Mouse (Mus musculus): Measurements from ENCODE around the gene Auts2. TPM values are rescaled to one million over a fixed set of nuclear protein-coding genes. Genes with fewer than 3 reads are reported as not detected.

The Auts2 gene
- total RNA-seq, 2 experiments from 2014 or later = 117 to 146 TPM

GRCm38 (mm10) chr5:132400556-132400955 is 142.6 kb downstream of the Auts2 start:
- intact Hi-C loops (cut with DNase I) = loop anchor here (5.0 kb wide), 1 partner anchor 142 kb away; the partner anchor contains the start of gene Auts2
- TF ChIP-seq CTCF (IDR thresholded peaks at IDR 0.05) = no peak
- H3K4me3 ChIP-seq = no peak overlapping the region
- no peak overlapping the region for H3K27ac ChIP-seq
- DNase-seq (ENCODE audit: extremely low spot score in 1 of 2, low spot score in 2 of 2) = no peak

GRCm38 (mm10) chr5:132399486-132399885 is 143.7 kb downstream of the Auts2 start:
- Histone ChIP-seq H3K27ac (no peak overlapping the region), H3K4me3 (no peak overlapping the region)
- no peak for TF ChIP-seq CTCF (IDR thresholded peaks at IDR 0.05)
- DNase-seq (ENCODE audit: extremely low spot score in 1 of 2, low spot score in 2 of 2) = peak in 1 of 2 experiments; percentile 33
- intact Hi-C loops (cut with DNase I) = no loop called here

GRCm38 (mm10) chr5:132395922-132396321 is 147.2 kb downstream of the Auts2 start:
- intact Hi-C loops (cut with DNase I) = no loop called here
- H3K27ac ChIP-seq = no peak overlapping the region
- H3K4me3 ChIP-seq = no peak overlapping the region
- TF ChIP-seq CTCF (IDR thresholded peaks at IDR 0.05) = no peak
- no peak for DNase-seq (ENCODE audit: extremely low spot score in 1 of 2, low spot score in 2 of 2)

DNA sequence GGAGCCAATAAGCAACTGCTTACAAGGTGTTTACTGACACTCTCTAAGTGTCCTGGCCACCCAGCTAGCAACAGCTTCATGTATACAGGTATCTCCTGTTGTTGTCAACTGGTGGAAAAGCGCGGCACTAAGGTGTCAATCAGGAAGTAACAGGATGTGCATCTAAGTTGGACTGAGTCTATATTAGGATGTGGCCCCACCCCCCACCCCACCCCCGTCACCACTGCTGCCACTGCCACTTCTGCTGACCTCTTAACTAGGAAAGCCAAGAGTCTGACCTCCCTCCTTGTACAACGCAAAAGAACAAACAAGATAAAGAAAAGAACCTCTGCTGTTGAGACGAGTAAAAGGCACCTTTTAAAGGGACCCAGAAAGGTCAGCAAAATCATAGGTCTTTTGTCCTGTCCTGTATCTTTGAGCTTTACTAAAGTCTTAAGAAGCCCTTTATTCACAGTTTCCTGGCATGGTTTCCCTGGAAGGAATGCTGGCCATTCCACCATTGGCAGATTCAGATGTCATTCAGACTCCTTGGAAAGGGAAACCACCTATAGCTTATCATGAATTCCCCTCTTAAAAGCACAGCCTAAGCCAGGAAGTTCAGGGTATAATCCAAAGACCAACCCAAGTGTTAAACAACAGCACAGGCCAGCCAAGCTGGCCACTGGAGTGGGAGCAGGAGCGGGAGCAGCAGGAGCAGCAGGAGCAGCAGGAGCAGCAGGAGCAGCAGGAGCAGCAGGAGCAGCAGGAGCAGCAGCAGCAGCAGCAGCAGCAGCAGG is 148.2 kb downstream of the Auts2 start:
- Histone ChIP-seq H3K27ac (no peak overlapping the region), H3K4me3 (no peak overlapping the region)
- intact Hi-C loops (cut with DNase I) = no loop called here
- TF ChIP-seq CTCF (IDR thresholded peaks at IDR 0.05) = no peak
- DNase-seq (ENCODE audit: extremely low spot score in 1 of 2, low spot score in 2 of 2) = no peak

DNA sequence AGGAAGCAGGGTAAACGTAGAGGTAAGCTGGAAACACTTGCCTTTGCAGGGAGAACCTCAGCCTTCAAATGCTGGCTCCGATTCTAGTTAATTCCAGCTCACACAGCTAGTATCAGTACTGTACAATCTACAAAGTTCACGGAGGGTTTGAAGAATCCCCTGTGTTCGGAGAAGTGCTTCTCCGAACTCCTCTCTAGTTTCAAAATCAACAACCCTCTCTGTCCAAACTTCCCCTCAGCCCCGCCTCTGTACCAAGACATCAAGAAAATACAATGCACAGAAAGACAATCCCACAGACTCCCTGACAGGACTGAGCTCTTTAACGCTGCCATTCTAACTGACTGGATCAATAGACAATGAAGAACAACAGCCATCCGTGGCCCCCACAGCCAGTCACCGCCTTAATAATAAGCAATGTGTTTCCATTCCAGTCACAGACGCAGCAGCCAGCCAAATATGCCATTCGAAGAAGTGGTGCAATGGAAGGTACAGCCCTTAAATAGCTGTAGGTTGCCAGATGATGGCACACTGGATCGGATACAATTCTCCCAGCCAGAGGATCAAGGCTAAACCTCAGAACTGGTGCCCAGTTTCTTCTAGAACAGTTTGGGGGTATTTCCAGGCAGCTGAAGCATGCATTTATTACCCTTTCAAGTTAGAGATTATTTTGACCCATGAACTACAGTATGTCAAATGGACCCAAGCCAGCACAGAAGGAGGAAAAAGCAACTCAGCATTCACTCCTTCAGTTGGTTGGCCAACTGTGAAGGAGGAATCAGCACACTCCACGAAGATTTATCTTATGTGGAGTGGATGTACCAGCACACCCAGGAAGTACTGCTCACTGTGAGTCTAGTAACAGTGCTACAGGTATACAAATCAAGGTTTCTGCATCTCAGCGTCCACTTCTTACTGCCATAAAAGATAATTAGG is 151.0 kb downstream of the Auts2 start:
- no peak for TF ChIP-seq CTCF (IDR thresholded peaks at IDR 0.05)
- no peak overlapping the region for H3K27ac ChIP-seq
- DNase-seq (ENCODE audit: extremely low spot score in 1 of 2, low spot score in 2 of 2) = no peak

GRCm38 (mm10) chr5:132388746-132389145 is 154.4 kb downstream of the Auts2 start:
- intact Hi-C loops (cut with DNase I) = loop anchor here (5.0 kb wide), 1 partner anchor 154 kb away; the partner anchor contains the start of gene Auts2
- TF ChIP-seq CTCF (IDR thresholded peaks at IDR 0.05) = peak; percentile 44
- Histone ChIP-seq H3K27ac (no peak overlapping the region), H3K4me3 (no peak overlapping the region)
- no peak for DNase-seq (ENCODE audit: extremely low spot score in 1 of 2, low spot score in 2 of 2)

More for the DNA sequence above, 151.0 kb downstream of the Auts2 start:
- H3K4me3 ChIP-seq = peak overlapping the region; percentile 11; the same call in 1 of the 2 replicates
- intact Hi-C loops (cut with DNase I) = no loop called here

DNA sequence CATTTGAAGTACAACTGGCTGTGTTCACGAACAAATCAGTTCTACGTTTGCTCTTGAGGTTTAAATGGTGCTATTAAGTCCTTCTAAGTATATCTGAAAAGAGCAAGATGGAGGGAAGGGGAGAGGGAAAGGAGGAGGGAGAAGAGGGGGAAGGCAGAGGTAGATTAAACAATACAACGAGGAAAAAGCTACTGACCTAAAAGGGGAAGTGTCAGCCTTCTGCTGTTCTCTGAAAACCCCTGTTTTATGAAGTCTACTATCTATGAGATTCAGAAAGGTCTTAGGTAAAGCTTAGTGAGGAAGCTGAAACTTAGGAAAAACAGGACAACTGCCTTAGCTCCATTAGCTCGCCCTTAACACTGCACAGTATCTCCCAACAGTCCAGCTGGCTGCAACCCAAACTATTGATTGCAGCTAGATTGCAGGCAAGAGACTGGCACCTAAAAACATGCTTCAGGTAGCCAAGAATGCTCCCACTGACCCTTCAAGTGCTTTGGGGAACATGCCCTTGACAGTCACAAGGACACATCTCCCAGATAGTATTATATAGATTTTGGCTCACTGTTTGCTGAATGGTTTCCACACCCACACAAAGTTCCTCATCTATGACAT is 157.8 kb downstream of the Auts2 start:
- intact Hi-C loops (cut with DNase I) = loop anchor here (5.0 kb wide), 1 partner anchor 157 kb away; the partner anchor contains the start of gene Auts2
- Histone ChIP-seq H3K27ac (no peak overlapping the region), H3K4me3 (no peak overlapping the region)
- DNase-seq (ENCODE audit: extremely low spot score in 1 of 2, low spot score in 2 of 2) = no peak
- no peak for TF ChIP-seq CTCF (IDR thresholded peaks at IDR 0.05)

GRCm38 (mm10) chr5:132380261-132380660 is 162.9 kb downstream of the Auts2 start:
- no peak for TF ChIP-seq CTCF (IDR thresholded peaks at IDR 0.05)
- intact Hi-C loops (cut with DNase I) = no loop called here
- H3K4me3 ChIP-seq = no peak overlapping the region
- DNase-seq (ENCODE audit: extremely low spot score in 1 of 2, low spot score in 2 of 2) = no peak
- H3K27ac ChIP-seq = no peak overlapping the region

GRCm38 (mm10) chr5:132378977-132379376 is 164.2 kb downstream of the Auts2 start:
- intact Hi-C loops (cut with DNase I) = no loop called here
- no peak for DNase-seq (ENCODE audit: extremely low spot score in 1 of 2, low spot score in 2 of 2)
- no peak for TF ChIP-seq CTCF (IDR thresholded peaks at IDR 0.05)

GRCm38 (mm10) chr5:132375130-132375529 is 168.0 kb downstream of the Auts2 start:
- H3K27ac ChIP-seq = no peak overlapping the region
- intact Hi-C loops (cut with DNase I) = no loop called here
- no peak for TF ChIP-seq CTCF (IDR thresholded peaks at IDR 0.05)
- DNase-seq (ENCODE audit: extremely low spot score in 1 of 2, low spot score in 2 of 2) = no peak
- no peak overlapping the region for H3K4me3 ChIP-seq

More at GRCm38 (mm10) chr5:132378977-132379376, 164.2 kb downstream of the Auts2 start:
- H3K4me3 ChIP-seq = no peak overlapping the region
- H3K27ac ChIP-seq = no peak overlapping the region

DNA sequence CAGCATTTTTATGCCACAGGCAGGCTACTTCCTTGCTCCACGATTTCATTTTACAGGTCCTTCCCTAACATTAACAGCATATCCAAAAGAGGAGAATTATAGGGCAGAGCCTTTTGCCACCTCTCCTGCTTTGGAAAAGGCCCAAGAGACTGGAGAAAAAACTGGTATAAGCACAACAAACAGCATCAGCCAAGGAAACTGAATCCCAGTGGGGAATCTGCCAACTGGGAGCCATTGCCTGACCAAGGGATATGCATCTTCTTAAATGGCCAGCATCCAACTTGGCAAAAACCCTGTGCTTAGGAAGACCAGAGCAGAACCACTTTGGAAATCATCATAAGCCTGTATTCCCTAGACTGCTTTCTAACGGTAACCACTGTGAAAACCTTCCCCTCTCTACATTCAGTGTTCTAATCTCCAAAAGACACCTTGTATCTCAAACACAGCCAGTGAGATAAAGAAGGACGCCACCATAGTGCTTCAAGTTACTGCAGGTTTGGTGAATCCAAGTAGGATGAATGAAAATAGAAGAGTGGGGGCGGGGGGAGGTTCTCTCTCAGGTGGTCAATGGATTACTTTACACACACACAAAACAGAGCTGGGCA is 169.6 kb downstream of the Auts2 start:
- Histone ChIP-seq H3K27ac (no peak overlapping the region), H3K4me3 (no peak overlapping the region)
- no peak for TF ChIP-seq CTCF (IDR thresholded peaks at IDR 0.05)
- no peak for DNase-seq (ENCODE audit: extremely low spot score in 1 of 2, low spot score in 2 of 2)
- intact Hi-C loops (cut with DNase I) = no loop called here

Data from left cerebral cortex, adult 2 months (tissue).